Mouse (Mus musculus) stomach, postnatal 0 days (tissue): ENCODE measurements around the gene Slit3. TPM values are rescaled to one million over a fixed set of nuclear protein-coding genes. Genes with fewer than 3 reads are reported as not detected.

Experiments used
- ATAC-seq: fragments of 200-750 bp; cut with Nextera tagmentation; 2 replicates; pipeline ENCODE4 v1.8.0; 2017; ENCODE audit not compliant: low FRiP score, low TSS enrichment
- DNase-seq: peaks from one replicate; pipeline ENCODE4 v3.0.0-alpha.2; 2016; ENCODE audit warnings: low spot score
- H3K27ac ChIP-seq: fragments of 300-500 bp; sonication (generic); replicated peaks from 2 replicates; pipeline ENCODE4 v1.5.1; 2014; ENCODE audit warnings: mild to moderate bottlenecking, control low read depth
- H3K27me3 ChIP-seq: fragments of 300-500 bp; sonication (generic); 2 replicates; pipeline ENCODE4 v1.6.1; 2014; ENCODE audit warnings: low read length; ENCODE audit not compliant: control insufficient read depth, insufficient read depth
- H3K36me3 ChIP-seq: fragments of 300-500 bp; sonication (generic); 2 replicates; pipeline ENCODE4 v1.6.1; 2014; ENCODE audit warnings: low read length, mixed read lengths; ENCODE audit not compliant: control insufficient read depth, insufficient read depth
- H3K4me1 ChIP-seq: fragments of 300-500 bp; sonication (generic); replicated peaks from 2 replicates; pipeline ENCODE4 v1.6.1; 2014; ENCODE audit warnings: antibody characterized with exemption; ENCODE audit not compliant: control insufficient read depth, insufficient read depth
- H3K4me2 ChIP-seq: fragments of 300-500 bp; sonication (generic); replicated peaks from 2 replicates; pipeline ENCODE4 v1.6.1; 2014; ENCODE audit warnings: low read depth, mild to moderate bottlenecking, control low read depth, moderate library complexity
- H3K4me3 ChIP-seq: fragments of 300-500 bp; sonication (generic); 2 replicates; pipeline ENCODE4 v1.5.1; 2014; ENCODE audit warnings: low read depth, low read length, control low read depth
- H3K9ac ChIP-seq: fragments of 300-500 bp; sonication (generic); 2 replicates; pipeline ENCODE4 v1.6.1; 2014; ENCODE audit warnings: mild to moderate bottlenecking, low read length, control low read depth, mixed read lengths
- H3K9me3 ChIP-seq: fragments of 300-500 bp; sonication (generic); 2 replicates; pipeline ENCODE4 v1.6.1; 2016; ENCODE audit warnings: low read length; ENCODE audit not compliant: control insufficient read depth
- CTCF ChIP-seq: IDR thresholded peaks from 2 replicates; pipeline ENCODE4 v1.5.1; 2016; ENCODE audit warnings: antibody characterized with exemption, low read depth, mild to moderate bottlenecking, moderate library complexity
- EP300 ChIP-seq: optimal IDR thresholded peaks from 2 replicates; pipeline ENCODE3; 2016; ENCODE audit warnings: antibody characterized with exemption
- WGBS: fragments of 180-500 bp; shearing (Covaris S2); extraction: QIAGEN DNeasy Blood & Tissue Kit; methylation state at CpG from one replicate; pipeline ENCODE4 v1.1.7; 2014; 5-methylcytosine and 5-hydroxymethylcytosine counted together
- polyA plus RNA-seq: library from polyadenylated mRNA; unstranded; fragments of >200 nt; fragmentation: Nextera tagmentation; extraction: Ambion mirVana; gene quantifications from 2 replicates; pipeline ENCODE4 v1.2.1, GENCODE M21; 2015

Slit3 gene
- polyA plus RNA-seq, 1 experiment from 2014 or later: 8.1 TPM

DNA sequence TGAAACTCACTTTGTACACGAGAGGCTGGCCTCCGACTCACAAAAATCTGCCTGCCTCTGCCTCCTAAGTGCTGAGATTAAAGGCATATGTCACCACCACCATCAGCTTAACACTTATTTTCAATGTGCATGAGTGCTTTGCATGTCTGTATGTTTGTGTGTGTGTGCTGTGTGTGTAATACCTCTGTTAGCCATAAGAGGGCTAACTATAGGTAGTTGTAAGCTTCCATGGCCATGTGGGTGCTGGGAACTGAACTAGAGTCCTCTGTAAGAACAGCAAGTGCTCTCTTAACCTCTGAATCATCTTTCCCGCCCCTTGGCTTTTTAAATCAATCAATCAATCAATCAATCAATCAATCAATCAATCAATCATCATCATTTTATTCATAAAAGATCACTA is 251.4 kb downstream of the Slit3 start:
- Histone ChIP-seq H3K4me3 (no peak overlapping the region), H3K27me3 (no peaks in the 10 kb centered on the region), H3K9me3 (no peaks in the 10 kb centered on the region), H3K4me1 (no peaks in the 10 kb centered on the region), H3K27ac (no peak overlapping the region), H3K36me3 (no peaks in the 10 kb centered on the region), H3K9ac (no peak overlapping the region), H3K4me2 (no peak overlapping the region)
- 92% methylated on average over 3 of the region's 3 CpGs for WGBS
- no peak for DNase-seq
- TF ChIP-seq CTCF (peak; percentile 18), EP300 (no peak)
- no peak for ATAC-seq

DNA sequence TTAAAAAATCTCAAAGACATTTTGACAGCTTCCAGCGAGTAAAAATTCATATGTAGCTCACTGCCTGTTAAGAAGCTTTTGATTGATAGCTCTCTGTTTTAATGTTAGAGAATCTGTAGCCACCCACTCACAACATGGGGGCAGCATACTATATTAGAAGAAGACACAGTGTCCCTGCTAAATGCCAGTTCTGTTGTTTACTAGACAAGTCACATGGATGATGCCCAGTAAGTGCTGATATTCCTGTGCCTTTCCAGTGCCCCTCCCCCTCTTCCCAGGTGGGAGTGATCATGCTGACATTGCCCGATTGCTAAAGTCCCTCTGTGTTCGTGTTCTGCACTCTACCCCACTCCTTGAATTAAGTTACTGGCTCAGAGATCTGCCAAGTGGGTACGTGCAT is 254.0 kb downstream of the Slit3 start:
- Histone ChIP-seq H3K4me2 (no peak overlapping the region), H3K27ac (no peak overlapping the region), H3K27me3 (no peaks in the 10 kb centered on the region), H3K36me3 (no peaks in the 10 kb centered on the region), H3K4me3 (no peak overlapping the region), H3K9me3 (no peaks in the 10 kb centered on the region), H3K9ac (no peak overlapping the region), H3K4me1 (no peaks in the 10 kb centered on the region)
- ATAC-seq (no peak), DNase-seq (no peak)
- 63% methylated on average over 4 of the region's 4 CpGs for WGBS
- TF ChIP-seq EP300 (no peak), CTCF (no peak)

DNA sequence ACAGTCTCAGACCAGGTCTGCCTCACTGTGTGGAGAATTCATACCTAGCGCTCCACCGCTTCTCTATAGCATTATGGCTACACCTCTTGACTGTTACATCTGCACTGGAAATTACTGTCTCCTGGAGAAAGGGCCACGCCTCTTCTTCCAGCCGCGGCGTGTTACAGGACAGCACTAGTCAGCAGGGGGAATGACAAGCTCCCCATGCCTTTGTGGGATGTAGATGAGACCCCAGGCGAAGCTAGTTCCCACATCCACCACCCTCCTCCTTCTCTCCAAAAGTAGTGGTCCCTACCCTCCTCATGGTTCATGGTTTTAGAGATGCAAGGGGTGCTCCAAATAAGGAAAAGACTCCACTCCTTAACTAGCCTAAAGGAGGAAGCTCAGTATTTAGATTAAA is 257.8 kb downstream of the Slit3 start:
- TF ChIP-seq EP300: no peak
- TF ChIP-seq CTCF: no peak
- Histone ChIP-seq H3K4me2 (peak overlapping the region; percentile 41; the same call in 1 of the 2 replicates), H3K27ac (no peak overlapping the region), H3K27me3 (no peaks in the 10 kb centered on the region), H3K4me3 (0 out of 2 replicates have a peak overlapping the region, but pooled peaks have one; percentile 6), H3K9ac (no peak overlapping the region), H3K4me1 (no peaks in the 10 kb centered on the region), H3K36me3 (no peaks in the 10 kb centered on the region), H3K9me3 (no peaks in the 10 kb centered on the region)
- no peak for ATAC-seq
- WGBS: 74% methylated on average over 7 of the region's 7 CpGs
- no peak for DNase-seq

DNA sequence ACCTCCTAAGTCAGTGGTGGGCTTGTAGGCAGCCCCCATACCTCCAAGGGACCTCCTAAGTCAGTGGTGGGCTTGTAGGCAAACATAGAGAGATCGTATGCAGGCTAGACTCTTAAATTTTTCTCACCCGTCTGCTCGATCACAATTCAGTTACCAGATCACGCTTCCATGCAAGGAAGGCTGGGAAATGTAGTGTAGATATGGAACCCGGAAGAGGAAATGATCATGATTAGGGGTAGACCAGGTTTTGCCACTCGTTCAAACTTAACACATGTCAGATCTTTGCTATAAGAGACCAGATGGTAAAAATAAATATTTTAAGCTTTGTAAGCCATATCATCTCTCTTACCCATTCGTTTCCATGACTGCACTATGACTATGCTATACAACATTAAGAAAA is 258.4 kb downstream of the Slit3 start:
- Histone ChIP-seq H3K4me3 (0 out of 2 replicates have a peak overlapping the region, but pooled peaks have one; percentile 6), H3K9ac (no peak overlapping the region), H3K4me1 (no peaks in the 10 kb centered on the region), H3K27ac (no peak overlapping the region), H3K4me2 (peak overlapping the region; percentile 41), H3K36me3 (no peaks in the 10 kb centered on the region), H3K27me3 (no peaks in the 10 kb centered on the region), H3K9me3 (no peaks in the 10 kb centered on the region)
- TF ChIP-seq CTCF (no peak), EP300 (no peak)
- DNase-seq (no peak), ATAC-seq (no peak)
- 50% methylated on average over 7 of the region's 7 CpGs for WGBS

DNA sequence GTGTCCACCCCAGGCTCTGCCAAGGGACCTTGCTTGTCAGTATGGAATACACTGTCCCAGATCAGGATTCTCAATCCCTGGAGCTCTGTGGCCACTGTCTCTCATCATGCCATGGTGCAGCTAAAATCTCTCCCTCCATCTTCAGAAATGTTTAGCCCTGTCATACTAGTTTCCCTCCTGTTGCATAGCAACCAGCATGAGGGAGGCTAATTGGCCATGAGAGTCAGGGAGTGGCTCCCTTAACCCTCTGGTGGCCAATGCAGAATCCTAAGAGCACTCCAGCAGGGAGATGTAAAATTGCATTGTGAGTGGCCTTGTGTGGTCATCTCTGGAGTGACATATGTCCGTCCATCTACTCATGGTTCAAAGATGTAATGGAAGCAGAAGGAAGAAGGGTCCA is 259.7 kb downstream of the Slit3 start:
- Histone ChIP-seq H3K27ac (no peak overlapping the region), H3K9me3 (no peaks in the 10 kb centered on the region), H3K27me3 (no peaks in the 10 kb centered on the region), H3K9ac (no peak overlapping the region), H3K36me3 (no peaks in the 10 kb centered on the region), H3K4me1 (no peaks in the 10 kb centered on the region), H3K4me3 (no peak overlapping the region), H3K4me2 (no peak overlapping the region)
- 90% methylated on average over 1 of the region's 1 CpGs for WGBS
- no peak for DNase-seq
- ATAC-seq: no peak
- TF ChIP-seq EP300: no peak
- no peak for TF ChIP-seq CTCF

DNA sequence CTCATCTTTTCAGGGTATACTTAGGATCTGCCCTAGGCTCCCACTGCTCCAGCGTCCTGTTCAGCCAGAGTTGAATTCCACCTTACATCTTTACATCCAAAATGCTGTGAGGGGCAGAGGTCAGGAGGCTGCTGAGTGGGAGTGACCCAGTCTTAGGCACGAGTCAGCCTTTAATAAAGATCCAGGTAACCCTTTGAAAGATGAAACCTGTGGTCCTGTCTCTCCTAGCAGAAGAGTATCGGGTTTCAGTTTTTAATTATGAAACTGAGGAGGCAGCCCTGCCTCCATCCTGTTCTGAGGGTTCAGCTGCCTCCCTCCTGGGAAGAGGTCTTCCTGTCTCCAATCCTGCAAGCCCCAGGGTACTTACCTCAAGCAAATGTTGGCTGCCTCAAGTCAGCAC is 264.4 kb downstream of the Slit3 start:
- Histone ChIP-seq H3K27ac (no peak overlapping the region), H3K4me2 (no peak overlapping the region), H3K9me3 (no peaks in the 10 kb centered on the region), H3K4me3 (no peak overlapping the region), H3K4me1 (no peaks in the 10 kb centered on the region), H3K27me3 (no peaks in the 10 kb centered on the region), H3K36me3 (no peaks in the 10 kb centered on the region), H3K9ac (no peak overlapping the region)
- DNase-seq (no peak), ATAC-seq (no peak)
- no peak for TF ChIP-seq CTCF
- WGBS: 28% methylated on average over 3 of the region's 3 CpGs
